Mouse (Mus musculus) small intestine, adult 2 months (tissue): Measurements from ENCODE around the gene Dbt.

Source experiments
- CTCF ChIP-seq: fragments of 200-500 bp; IDR thresholded peaks from 2 replicates; pipeline ENCODE4 v1.5.1; 2012; ENCODE audit warnings: low read depth, mild to moderate bottlenecking, control low read depth, inconsistent platforms, low read length, moderate library complexity, mixed read lengths; ENCODE audit not compliant: insufficient replicate concordance, insufficient read length; ENCODE audit errors: extremely low read depth
- POLR2A ChIP-seq: fragments of 200-500 bp; IDR thresholded peaks from 2 replicates; pipeline ENCODE4 v1.6.1; 2012; ENCODE audit warnings: low read depth, mild to moderate bottlenecking, control low read depth, inconsistent platforms, low read length, moderate library complexity

DNA sequence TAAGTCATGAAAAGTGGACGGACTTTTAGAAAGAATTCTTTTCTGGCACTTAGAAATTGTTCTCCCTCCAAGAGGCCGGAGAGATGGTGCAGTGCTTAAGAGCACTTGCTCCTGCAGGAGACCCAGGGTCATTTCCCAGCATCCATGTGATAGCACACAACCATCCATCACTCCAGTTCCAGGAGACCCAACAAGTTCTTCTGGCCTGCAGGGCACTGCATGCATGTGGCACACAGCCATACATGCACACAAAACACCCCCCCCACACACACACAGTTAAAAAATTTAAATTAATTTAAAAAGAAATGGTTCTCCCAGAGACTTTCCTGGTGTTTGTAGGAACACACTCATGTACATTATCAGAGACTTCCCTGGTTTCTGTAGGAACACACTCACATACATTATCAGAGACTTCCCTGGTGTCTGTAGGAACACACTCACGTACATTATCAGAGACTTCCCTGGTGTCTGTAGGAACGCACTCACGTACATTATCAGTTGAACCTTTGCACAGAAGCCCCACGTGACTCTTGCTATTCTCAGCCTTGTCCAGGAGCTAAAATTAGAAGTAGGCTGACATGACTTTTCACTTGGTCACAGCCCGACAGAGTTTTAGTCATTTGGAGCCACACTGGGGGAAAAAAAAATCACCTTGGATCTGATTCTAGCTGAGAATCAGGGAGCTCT is 49.7 kb downstream of the Dbt start, which contains the start of gene Lrrc39:
- TF ChIP-seq CTCF (no peak), POLR2A (no peak)
